Mouse (Mus musculus) testis, postnatal 14 days (tissue): ENCODE data around the gene Cd47.

Source experiments
- DNase-seq: peaks from one replicate; pipeline ENCODE4 v3.0.0; 2021; ENCODE audit warnings: low spot score

Cd47 gene

DNA sequence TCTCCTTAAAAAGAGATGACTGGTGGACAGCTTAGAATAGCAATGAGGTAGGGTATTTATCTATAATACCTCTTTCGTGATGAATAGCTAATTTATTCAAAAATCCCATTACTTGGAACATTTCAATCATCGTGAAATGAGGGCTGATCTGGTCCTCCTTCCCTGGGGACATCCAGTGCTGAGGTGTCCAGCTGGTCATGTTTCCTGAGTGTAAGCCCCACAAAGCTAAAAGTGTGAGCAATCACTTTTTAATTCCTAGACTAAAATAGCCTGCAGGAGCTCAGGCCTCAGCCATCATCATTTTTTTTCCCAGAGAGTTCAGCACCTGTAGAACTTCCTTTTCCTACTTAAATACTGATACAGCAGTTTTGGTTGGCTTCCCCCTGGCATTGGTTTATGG, 150.0 kb downstream of the Cd47 start:
- no peak for DNase-seq

- DNase-seq: no peak
Observed at GRCm38 (mm10) chr16:49951288-49951691, 151.0 kb downstream of the Cd47 start.

GRCm38 (mm10) chr16:49951925-49952523, 151.7 kb downstream of the Cd47 start:
- DNase-seq: no peak

DNA sequence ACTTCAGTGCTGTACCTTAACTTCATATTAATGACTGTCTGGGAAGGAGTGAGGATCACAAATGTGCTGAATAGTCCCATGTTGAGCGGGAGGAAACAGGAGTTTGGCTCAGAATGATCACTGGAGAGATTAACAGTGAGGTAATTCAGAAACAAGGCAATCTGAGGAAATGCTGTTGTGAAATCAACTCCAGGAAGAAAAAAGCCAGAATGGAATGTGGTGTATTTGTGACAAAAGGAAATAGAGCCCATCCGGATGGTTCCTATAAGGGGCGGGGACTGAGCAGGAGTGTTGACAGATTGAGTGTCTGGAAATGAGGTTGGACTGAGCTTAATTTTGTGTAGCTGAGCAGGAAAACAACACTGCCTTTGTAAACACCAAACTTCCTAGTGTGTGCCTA, 153.5 kb downstream of the Cd47 start:
- DNase-seq: no peak

GRCm38 (mm10) chr16:49954909-49955308, 154.6 kb downstream of the Cd47 start:
- DNase-seq: no peak

DNA sequence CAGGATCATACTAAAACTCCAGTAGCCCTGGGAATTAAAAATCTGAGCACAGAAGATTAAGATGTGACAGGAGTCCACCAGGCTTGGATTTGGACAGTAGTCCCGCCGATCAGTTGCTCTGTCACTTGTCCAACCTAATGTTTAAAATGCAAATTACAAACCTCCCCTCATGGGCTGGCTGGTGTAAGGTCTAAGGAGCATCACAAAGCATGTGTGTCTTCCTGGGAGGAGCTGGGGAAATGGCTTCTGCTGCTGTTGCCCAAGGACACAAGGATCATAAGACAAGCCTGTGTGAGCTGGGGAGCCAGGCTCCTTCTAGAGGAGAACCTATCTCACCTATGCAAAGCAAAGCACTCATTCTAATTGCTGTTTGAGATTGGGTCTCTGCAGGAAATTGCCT, 155.0 kb downstream of the Cd47 start:
- no peak for DNase-seq

- DNase-seq: no peak
Observed at GRCm38 (mm10) chr16:49955952-49956351, 155.6 kb downstream of the Cd47 start.

DNA sequence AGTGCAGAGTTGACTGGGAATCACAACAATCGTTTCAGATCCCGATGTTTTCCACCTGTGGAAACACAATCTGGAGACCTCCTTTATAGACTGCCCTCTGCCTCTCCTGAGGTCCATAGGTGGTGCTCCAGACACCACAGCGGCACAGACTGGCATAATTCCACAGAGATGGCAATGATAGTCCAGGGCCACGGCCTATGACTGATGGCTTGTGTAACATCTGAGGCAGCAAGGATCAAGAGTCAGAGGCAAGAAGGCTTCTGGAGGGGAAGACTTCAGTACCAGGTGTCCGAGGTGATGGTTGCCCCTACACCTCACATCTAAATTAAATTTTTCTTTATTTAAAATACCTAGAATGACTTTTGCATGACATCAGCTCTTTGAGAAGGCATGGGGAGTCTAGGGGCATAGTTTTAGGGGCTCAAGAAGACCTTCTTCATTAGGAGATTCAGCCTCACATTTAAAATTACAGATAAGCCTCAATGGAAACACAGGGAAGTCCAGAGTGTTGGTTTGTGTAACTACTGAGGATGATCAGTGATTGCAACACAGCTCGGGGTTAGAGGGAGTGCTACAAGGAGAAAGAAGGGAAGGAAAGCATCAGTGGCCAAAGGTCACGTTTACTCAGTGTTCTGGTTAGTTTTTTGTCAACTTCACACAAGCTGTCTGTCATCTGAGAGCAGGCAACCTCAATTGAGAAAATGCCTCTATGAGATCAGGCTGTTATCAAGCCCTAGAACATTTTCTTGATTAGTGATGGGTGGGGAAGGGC, 156.4 kb downstream of the Cd47 start:
- no peak for DNase-seq

GRCm38 (mm10) chr16:49958900-49959436, 158.6 kb downstream of the Cd47 start:
- no peak for DNase-seq

GRCm38 (mm10) chr16:49962305-49962704, 162.0 kb downstream of the Cd47 start:
- no peak for DNase-seq

DNA sequence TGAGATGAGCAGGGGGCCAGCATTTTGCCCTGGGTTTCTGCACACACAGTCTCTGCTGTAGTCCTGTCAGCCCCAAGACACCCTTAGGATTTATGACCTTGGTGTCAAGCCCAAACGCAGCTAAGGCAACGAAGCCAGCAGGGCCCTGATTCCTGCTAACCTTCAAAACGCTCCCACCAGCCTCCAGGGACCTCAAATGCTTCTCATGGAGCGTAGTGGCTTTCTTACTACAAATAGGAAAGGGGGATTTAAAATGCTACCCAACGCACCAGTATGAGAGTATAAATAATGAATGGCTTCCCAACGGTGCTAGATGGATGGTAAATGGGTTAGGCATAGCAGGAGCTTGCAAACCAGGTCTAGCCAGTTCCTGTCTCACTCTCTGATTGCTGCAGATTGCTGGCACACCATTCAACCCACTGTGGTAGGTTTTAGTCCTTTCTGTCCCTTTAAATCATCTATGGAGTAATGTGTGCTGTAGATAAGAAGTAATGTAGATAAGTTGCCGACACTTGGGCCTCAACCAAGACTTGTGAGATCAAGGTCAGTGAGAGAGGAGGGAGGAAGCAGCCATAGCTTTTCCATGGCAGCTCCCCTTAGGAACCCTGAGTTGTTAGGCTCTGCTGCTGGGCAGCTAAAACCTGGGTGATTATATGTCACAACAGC, 164.1 kb downstream of the Cd47 start:
- DNase-seq: no peak
